31 mouse cellular contexts compared by ENCODE assay signal in the genomic region with DNA sequence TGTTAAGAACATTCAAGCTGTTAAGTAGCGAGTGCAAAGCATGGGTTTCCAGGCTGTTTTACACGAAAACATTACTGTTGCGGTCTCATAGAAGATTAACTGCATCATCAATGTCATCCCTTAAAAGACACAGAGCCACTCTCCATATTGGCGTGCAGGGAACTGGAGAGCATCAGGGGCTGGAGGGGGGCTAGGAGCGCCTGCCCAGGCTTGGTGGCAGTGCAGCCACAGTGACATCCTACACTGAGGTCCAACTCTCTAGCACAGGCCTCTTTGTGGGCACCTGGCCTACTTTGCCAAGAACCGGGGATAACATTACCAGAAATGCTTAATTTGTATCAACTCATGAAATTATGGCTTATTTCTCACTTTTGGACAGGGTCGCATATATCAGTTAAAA.
"Had no signal": no experiment of that assay in that cellular context is flagged by ENCODE, and none has a peak within 500 bp of the region (broad histone marks: within the 10 kb centered on the region; RNA-seq: fewer than 3 reads in every experiment).

No protein-coding gene starts in this region.

- H3K27me3 ChIP-seq: limb, embryonic 12.5 days; limb, embryonic 13.5 days; limb, embryonic 15.5 days; liver, embryonic 12.5 days; liver, embryonic 13.5 days; liver, embryonic 15.5 days; lung, embryonic 15.5 days; midbrain, embryonic 12.5 days; midbrain, embryonic 13.5 days; midbrain, embryonic 15.5 days had no signal

- H3K4me3 ChIP-seq: limb, embryonic 10.5 days; limb, embryonic 12.5 days; limb, embryonic 13.5 days; limb, embryonic 15.5 days; liver, embryonic 12.5 days; liver, embryonic 13.5 days; liver, embryonic 15.5 days; lung, embryonic 15.5 days; megakaryocyte, embryonic 14.5 days; midbrain, embryonic 10.5 days; midbrain, embryonic 12.5 days; midbrain, embryonic 13.5 days; midbrain, embryonic 15.5 days; myocyte had no signal

- H3K27ac ChIP-seq: limb, embryonic 10.5 days; limb, embryonic 12.5 days; limb, embryonic 13.5 days; limb, embryonic 15.5 days; liver, embryonic 12.5 days; liver, embryonic 13.5 days; liver, embryonic 14.5 days; liver, embryonic 15.5 days; lung, embryonic 15.5 days; macrophage; midbrain, embryonic 10.5 days; midbrain, embryonic 12.5 days; midbrain, embryonic 13.5 days; midbrain, embryonic 15.5 days had no signal

- H3K9ac ChIP-seq: limb, embryonic 12.5 days; limb, embryonic 13.5 days; limb, embryonic 15.5 days; liver, embryonic 12.5 days; liver, embryonic 13.5 days; liver, embryonic 14.5 days; liver, embryonic 15.5 days; liver, postnatal 0 days; lung, embryonic 14.5 days; lung, embryonic 15.5 days; midbrain, embryonic 12.5 days; midbrain, embryonic 13.5 days; midbrain, embryonic 15.5 days had no signal

- H3K9me3 ChIP-seq: limb, embryonic 10.5 days; limb, embryonic 12.5 days; limb, embryonic 13.5 days; limb, embryonic 15.5 days; liver, embryonic 12.5 days; liver, embryonic 13.5 days; liver, embryonic 15.5 days; lung, embryonic 15.5 days; megakaryocyte, embryonic 14.5 days; midbrain, embryonic 10.5 days; midbrain, embryonic 13.5 days; midbrain, embryonic 15.5 days had no signal

- DNase-seq: left cerebral cortex, postnatal 4 days; liver; liver, embryonic 13.5 days; liver, postnatal 0 days; lung, adult 18-20 months; lung, adult 2 months; lung, embryonic 14.5 days; lung, postnatal 10 days; lung, postnatal 14 days; lung, postnatal 36 days; lung, postnatal 4 days; midbrain, embryonic 14.5 days had no signal

- H3K36me3 ChIP-seq: limb, embryonic 15.5 days; midbrain, embryonic 15.5 days had no signal

- ATAC-seq: liver, embryonic 12.5 days; liver, postnatal 0 days; lung, postnatal 0 days; midbrain, embryonic 13.5 days; midbrain, embryonic 15.5 days; midbrain, embryonic 16.5 days had no signal

- H3K4me2 ChIP-seq: limb, embryonic 12.5 days; limb, embryonic 13.5 days; limb, embryonic 15.5 days; liver, embryonic 11.5 days; liver, embryonic 12.5 days; liver, embryonic 13.5 days; liver, embryonic 15.5 days; lung, embryonic 14.5 days; lung, embryonic 15.5 days; midbrain, embryonic 11.5 days; midbrain, embryonic 12.5 days; midbrain, embryonic 13.5 days; midbrain, embryonic 15.5 days had no signal
